Mouse (Mus musculus): ENCODE measurements at regions not wholly inside any gene's neighbourhood (a gene's known extent, or its start where the extent isn't known, plus 50 kb on each side); places are given as distances from the start of the nearest gene placed in this dataset.

DNA sequence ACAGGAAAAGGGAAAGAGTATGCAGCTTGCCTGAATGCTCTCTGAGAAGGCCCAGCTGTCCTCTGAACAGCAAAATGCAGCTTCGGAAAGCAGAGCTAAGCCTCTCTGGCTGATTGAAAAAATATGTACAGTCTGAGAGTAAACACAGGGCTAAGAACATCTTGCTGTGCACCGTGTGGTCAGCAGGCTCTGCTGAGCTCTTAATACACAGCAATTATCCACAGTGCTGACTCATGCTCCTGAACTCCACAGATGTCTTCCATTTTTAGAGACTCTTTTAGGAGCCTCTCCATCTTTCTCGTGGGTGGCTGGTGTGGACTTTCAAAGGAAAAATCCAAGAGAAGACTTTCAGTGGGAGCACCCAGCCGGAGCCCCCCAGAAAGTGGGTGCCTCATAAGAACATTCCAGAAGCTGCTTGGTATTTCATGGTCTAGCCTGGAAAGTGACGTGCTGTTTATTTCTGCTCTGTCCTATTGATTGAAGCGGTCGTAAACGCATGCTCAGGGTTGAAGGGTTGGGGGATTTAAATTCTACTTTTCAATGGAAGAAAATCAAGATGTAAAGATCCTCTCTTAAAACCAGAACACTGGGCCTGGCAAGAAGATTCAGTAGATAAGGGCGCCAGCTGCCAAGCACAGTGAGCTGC, 209.5 kb downstream of the Mreg start:
- Histone ChIP-seq H3K4me1 (ENCODE audit: control insufficient read depth, insufficient read depth, low read length) (0 out of 2 replicates have a peak, but pooled peaks cover 2% of the 10 kb centered on the region), H3K36me3 (ENCODE audit: control insufficient read depth, insufficient read depth, low read length) (no peaks in the 10 kb centered on the region), H3K9me3 (replicated peaks; ENCODE audit: control insufficient read depth, low read length) (no peaks in the 10 kb centered on the region), H3K27me3 (replicated peaks; ENCODE audit: control insufficient read depth, insufficient read depth, low read length) (no peaks in the 10 kb centered on the region), H3K9ac (ENCODE audit: low read length) (no peak overlapping the region), H3K4me2 (ENCODE audit: low read length) (no peak overlapping the region), H3K4me3 (ENCODE audit: low read depth, low read length) (no peak overlapping the region), H3K27ac (ENCODE audit: low read depth, low read length) (no peak overlapping the region)
- ATAC-seq (no peak), DNase-seq (ENCODE audit: low spot score) (no peak)
- 86% methylated on average over 9 of the region's 9 CpGs for WGBS

DNA sequence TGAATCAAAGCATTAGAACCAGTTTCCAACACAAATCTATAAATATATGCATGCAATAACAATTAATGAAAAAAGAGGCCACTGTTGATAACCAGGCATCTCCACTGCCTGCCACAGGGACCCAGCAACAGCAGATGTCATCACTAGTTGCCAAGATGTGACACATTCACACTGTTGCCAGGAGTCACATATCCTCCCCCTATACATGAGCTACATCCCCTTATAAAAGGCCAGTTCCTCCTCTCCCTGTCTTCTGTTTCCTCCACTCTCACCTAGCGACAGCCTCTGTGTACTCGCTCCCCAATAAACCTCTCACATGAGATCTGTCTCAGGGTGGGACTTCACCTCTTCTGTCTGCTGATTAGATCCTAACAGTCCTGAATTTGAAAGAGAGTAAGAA, 211.4 kb downstream of the Mreg start:
- Histone ChIP-seq H3K4me3 (ENCODE audit: low read depth, low read length) (no peak overlapping the region), H3K27ac (ENCODE audit: low read depth, low read length) (no peak overlapping the region), H3K9me3 (replicated peaks; ENCODE audit: control insufficient read depth, low read length) (no peaks in the 10 kb centered on the region), H3K9ac (ENCODE audit: low read length) (no peak overlapping the region), H3K36me3 (ENCODE audit: control insufficient read depth, insufficient read depth, low read length) (no peaks in the 10 kb centered on the region), H3K27me3 (replicated peaks; ENCODE audit: control insufficient read depth, insufficient read depth, low read length) (no peaks in the 10 kb centered on the region), H3K4me1 (ENCODE audit: control insufficient read depth, insufficient read depth, low read length) (peaks cover 4% of the 10 kb centered on the region; the same call in 1 of the 2 replicates), H3K4me2 (ENCODE audit: low read length) (no peak overlapping the region)
- ATAC-seq (no peak), DNase-seq (ENCODE audit: low spot score) (no peak)
- WGBS: 90% methylated on average over 2 of the region's 2 CpGs

DNA sequence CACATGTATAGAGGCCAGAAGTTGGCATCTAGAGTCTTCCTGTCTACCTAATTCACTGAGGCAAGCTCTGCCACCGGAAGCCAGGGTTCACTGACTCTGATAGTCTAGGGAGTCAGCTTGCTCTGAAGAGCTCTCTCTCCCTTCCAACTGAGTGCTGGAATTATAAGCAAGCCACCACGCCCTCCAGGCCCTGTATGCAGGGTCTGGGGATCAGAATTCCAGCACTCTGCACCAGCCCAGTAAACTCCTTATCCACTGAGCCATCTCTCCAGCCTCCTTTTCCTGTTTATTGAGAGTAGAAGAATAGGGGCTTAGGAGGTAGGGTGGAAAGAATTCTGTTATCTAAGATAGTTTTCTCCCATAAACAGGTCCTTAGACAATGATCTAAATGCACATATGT, 215.3 kb downstream of the Mreg start:
- 80% methylated on average over 2 of the region's 2 CpGs for WGBS

GRCm38 (mm10) chr1:71996234-71996619, 215.9 kb downstream of the Mreg start:
- 45% methylated on average over 7 of the region's 7 CpGs for WGBS
- H3K9me3 ChIP-seq (replicated peaks; ENCODE audit: control insufficient read depth, low read length): no peaks in the 10 kb centered on the region
- peaks cover 8% of the 10 kb centered on the region; the same call in 1 of the 2 replicates for H3K4me1 ChIP-seq (ENCODE audit: control insufficient read depth, insufficient read depth, low read length)
- H3K36me3 ChIP-seq (ENCODE audit: control insufficient read depth, insufficient read depth, low read length): no peaks in the 10 kb centered on the region
- no peak for ATAC-seq
- no peak overlapping the region for H3K9ac ChIP-seq (ENCODE audit: low read length)
- H3K4me2 ChIP-seq (ENCODE audit: low read length): no peak overlapping the region
- H3K27me3 ChIP-seq (replicated peaks; ENCODE audit: control insufficient read depth, insufficient read depth, low read length): no peaks in the 10 kb centered on the region
- no peak for DNase-seq (ENCODE audit: low spot score)
- no peak overlapping the region for H3K4me3 ChIP-seq (ENCODE audit: low read depth, low read length)
- no peak overlapping the region for H3K27ac ChIP-seq (ENCODE audit: low read depth, low read length)

More for the DNA sequence above, 215.3 kb downstream of the Mreg start:
- Histone ChIP-seq H3K4me1 (ENCODE audit: control insufficient read depth, insufficient read depth, low read length) (peaks cover 8% of the 10 kb centered on the region; the same call in 1 of the 2 replicates), H3K27me3 (replicated peaks; ENCODE audit: control insufficient read depth, insufficient read depth, low read length) (no peaks in the 10 kb centered on the region), H3K27ac (ENCODE audit: low read depth, low read length) (no peak overlapping the region), H3K4me2 (ENCODE audit: low read length) (no peak overlapping the region), H3K36me3 (ENCODE audit: control insufficient read depth, insufficient read depth, low read length) (no peaks in the 10 kb centered on the region), H3K4me3 (ENCODE audit: low read depth, low read length) (no peak overlapping the region), H3K9me3 (replicated peaks; ENCODE audit: control insufficient read depth, low read length) (no peaks in the 10 kb centered on the region), H3K9ac (ENCODE audit: low read length) (no peak overlapping the region)
- no peak for DNase-seq (ENCODE audit: low spot score)
- ATAC-seq: no peak

GRCm38 (mm10) chr1:71995573-71996233, 216.4 kb downstream of the Mreg start:
- 34% methylated on average over 16 of the region's 16 CpGs for WGBS
- H3K9ac ChIP-seq (ENCODE audit: low read length): no peak overlapping the region
- H3K4me2 ChIP-seq (ENCODE audit: low read length): no peak overlapping the region
- H3K27ac ChIP-seq (ENCODE audit: low read depth, low read length): no peak overlapping the region
- no peak overlapping the region for H3K4me3 ChIP-seq (ENCODE audit: low read depth, low read length)
- ATAC-seq (no peak), DNase-seq (ENCODE audit: low spot score) (peak; percentile 17)
- peaks cover 8% of the 10 kb centered on the region; the same call in 1 of the 2 replicates for H3K4me1 ChIP-seq (ENCODE audit: control insufficient read depth, insufficient read depth, low read length)
- no peaks in the 10 kb centered on the region for H3K36me3 ChIP-seq (ENCODE audit: control insufficient read depth, insufficient read depth, low read length)
- no peaks in the 10 kb centered on the region for H3K9me3 ChIP-seq (replicated peaks; ENCODE audit: control insufficient read depth, low read length)
- H3K27me3 ChIP-seq (replicated peaks; ENCODE audit: control insufficient read depth, insufficient read depth, low read length): no peaks in the 10 kb centered on the region

- Histone ChIP-seq H3K9me3 (replicated peaks; ENCODE audit: control insufficient read depth, low read length) (no peaks in the 10 kb centered on the region), H3K27me3 (replicated peaks; ENCODE audit: control insufficient read depth, insufficient read depth, low read length) (no peaks in the 10 kb centered on the region), H3K27ac (ENCODE audit: low read depth, low read length) (no peak overlapping the region), H3K4me3 (ENCODE audit: low read depth, low read length) (no peak overlapping the region), H3K4me1 (ENCODE audit: control insufficient read depth, insufficient read depth, low read length) (0 out of 2 replicates have a peak, but pooled peaks cover 4% of the 10 kb centered on the region), H3K9ac (ENCODE audit: low read length) (no peak overlapping the region), H3K36me3 (ENCODE audit: control insufficient read depth, insufficient read depth, low read length) (no peaks in the 10 kb centered on the region), H3K4me2 (ENCODE audit: low read length) (no peak overlapping the region)
- no peak for ATAC-seq
- WGBS: 93% methylated on average over 3 of the region's 3 CpGs
- no peak for DNase-seq (ENCODE audit: low spot score)
Observed at GRCm38 (mm10) chr1:71990936-71991335, 221.2 kb downstream of the Mreg start.

DNA sequence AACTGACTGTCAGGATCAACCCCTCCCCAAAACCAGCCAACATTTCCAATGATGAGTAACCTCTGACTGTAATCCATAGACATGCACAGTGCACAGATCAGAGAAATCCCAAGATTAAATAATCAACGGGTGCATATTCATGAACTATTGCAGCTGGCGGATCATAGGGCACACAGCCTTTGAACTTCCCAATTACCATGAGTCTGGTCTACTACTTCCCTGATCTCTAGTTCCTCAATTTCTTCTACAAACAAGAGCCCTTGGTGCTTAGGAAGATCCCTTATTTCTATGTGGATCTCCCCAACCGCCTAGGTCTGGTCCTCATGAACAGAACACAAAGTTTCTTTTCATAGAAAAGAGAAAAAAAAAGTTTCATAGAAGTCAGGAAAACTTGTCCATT, 224.0 kb downstream of the Mreg start:
- no peaks in the 10 kb centered on the region for H3K4me1 ChIP-seq (ENCODE audit: control insufficient read depth, insufficient read depth, low read length)
- ATAC-seq (no peak), DNase-seq (ENCODE audit: low spot score) (no peak)
- no peak overlapping the region for H3K9ac ChIP-seq (ENCODE audit: low read length)
- H3K36me3 ChIP-seq (ENCODE audit: control insufficient read depth, insufficient read depth, low read length): no peaks in the 10 kb centered on the region
- no peaks in the 10 kb centered on the region for H3K27me3 ChIP-seq (replicated peaks; ENCODE audit: control insufficient read depth, insufficient read depth, low read length)
- no peak overlapping the region for H3K27ac ChIP-seq (ENCODE audit: low read depth, low read length)
- no peak overlapping the region for H3K4me2 ChIP-seq (ENCODE audit: low read length)
- H3K4me3 ChIP-seq (ENCODE audit: low read depth, low read length): no peak overlapping the region
- 89% methylated on average over 3 of the region's 3 CpGs for WGBS
- no peaks in the 10 kb centered on the region for H3K9me3 ChIP-seq (replicated peaks; ENCODE audit: control insufficient read depth, low read length)

DNA sequence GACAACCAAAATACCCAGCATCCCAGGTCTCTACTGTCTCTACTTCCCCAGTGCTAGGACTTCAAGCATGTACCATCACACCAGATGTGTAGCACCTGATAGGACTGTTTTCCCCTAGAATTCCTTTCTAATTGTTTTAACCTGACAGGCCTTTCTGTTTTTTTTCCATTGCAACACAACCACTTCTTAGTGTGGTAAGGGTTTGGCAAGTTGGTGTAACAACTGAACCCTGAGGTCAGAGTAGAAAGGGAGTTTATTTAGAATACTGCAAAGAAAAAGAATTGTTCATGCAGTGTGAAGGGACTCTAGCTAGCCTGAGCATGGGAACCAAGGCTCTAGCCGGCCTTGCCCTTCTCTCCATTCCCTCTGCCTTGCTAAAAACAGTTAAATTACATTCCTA, 226.1 kb downstream of the Mreg start:
- WGBS: 57% methylated on average over 1 of the region's 1 CpGs

DNA sequence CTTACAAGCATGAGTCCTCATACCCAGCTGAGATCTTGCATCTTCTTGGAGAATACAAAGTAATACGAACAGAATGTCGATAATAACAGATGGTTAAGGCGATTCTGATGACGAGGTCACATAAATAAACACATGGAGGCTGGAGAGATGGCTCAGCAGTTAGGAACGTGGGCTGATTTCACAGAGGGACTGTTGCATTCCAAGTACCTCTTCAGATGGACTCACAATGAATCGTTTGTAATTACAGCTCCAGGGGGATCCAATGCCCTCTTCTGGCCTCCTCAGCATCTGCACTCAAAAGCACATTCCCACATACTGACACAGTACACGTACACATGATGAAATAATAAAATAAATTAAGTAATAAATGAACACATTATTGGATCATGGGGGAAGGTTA, 228.3 kb downstream of the Mreg start:
- no peak overlapping the region for H3K4me2 ChIP-seq (ENCODE audit: low read length)
- H3K9me3 ChIP-seq (replicated peaks; ENCODE audit: control insufficient read depth, low read length): no peaks in the 10 kb centered on the region
- WGBS: 89% methylated on average over 7 of the region's 7 CpGs
- H3K4me3 ChIP-seq (ENCODE audit: low read depth, low read length): no peak overlapping the region
- H3K4me1 ChIP-seq (ENCODE audit: control insufficient read depth, insufficient read depth, low read length): no peaks in the 10 kb centered on the region
- H3K36me3 ChIP-seq (ENCODE audit: control insufficient read depth, insufficient read depth, low read length): no peaks in the 10 kb centered on the region
- H3K27ac ChIP-seq (ENCODE audit: low read depth, low read length): no peak overlapping the region
- no peak overlapping the region for H3K9ac ChIP-seq (ENCODE audit: low read length)
- ATAC-seq (no peak), DNase-seq (ENCODE audit: low spot score) (no peak)
- H3K27me3 ChIP-seq (replicated peaks; ENCODE audit: control insufficient read depth, insufficient read depth, low read length): no peaks in the 10 kb centered on the region

More for the DNA sequence above, 226.1 kb downstream of the Mreg start:
- Histone ChIP-seq H3K4me3 (ENCODE audit: low read depth, low read length) (no peak overlapping the region), H3K9me3 (replicated peaks; ENCODE audit: control insufficient read depth, low read length) (no peaks in the 10 kb centered on the region), H3K4me2 (ENCODE audit: low read length) (no peak overlapping the region), H3K9ac (ENCODE audit: low read length) (no peak overlapping the region), H3K27me3 (replicated peaks; ENCODE audit: control insufficient read depth, insufficient read depth, low read length) (no peaks in the 10 kb centered on the region), H3K36me3 (ENCODE audit: control insufficient read depth, insufficient read depth, low read length) (no peaks in the 10 kb centered on the region), H3K4me1 (ENCODE audit: control insufficient read depth, insufficient read depth, low read length) (no peaks in the 10 kb centered on the region), H3K27ac (ENCODE audit: low read depth, low read length) (no peak overlapping the region)
- ATAC-seq (no peak), DNase-seq (ENCODE audit: low spot score) (no peak)

Data from forebrain, embryonic 14.5 days (tissue).